Mouse (Mus musculus) limb, embryonic 13.5 days (tissue): ENCODE results near the gene Rims1. TPM values are rescaled to one million over a fixed set of nuclear protein-coding genes. Genes with fewer than 3 reads are reported as not detected.
A peak's percentile ranks its signal among the peaks of the same experiment; 100 is the strongest.

Source experiments
- ATAC-seq: fragments of 200-750 bp; cut with Nextera tagmentation; 2 replicates; pipeline ENCODE4 v1.8.0; 2017; ENCODE audit warnings: low read depth, moderate number of reproducible peaks, moderate TSS enrichment; ENCODE audit not compliant: low FRiP score
- H3K27ac ChIP-seq: fragments of 300-500 bp; sonication (generic); 2 replicates; pipeline ENCODE4 v1.5.1; 2015; ENCODE audit warnings: inconsistent platforms, mild to moderate bottlenecking, moderate library complexity
- H3K27me3 ChIP-seq: fragments of 300-500 bp; sonication (generic); 2 replicates; pipeline ENCODE4 v1.6.1; 2015; ENCODE audit warnings: mild to moderate bottlenecking, inconsistent platforms
- H3K36me3 ChIP-seq: fragments of 300-500 bp; sonication (generic); 2 replicates; pipeline ENCODE4 v1.6.1; 2015; ENCODE audit warnings: inconsistent platforms, mild to moderate bottlenecking, moderate library complexity
- H3K4me1 ChIP-seq: fragments of 300-500 bp; sonication (generic); 2 replicates; pipeline ENCODE4 v1.6.1; 2015; ENCODE audit warnings: inconsistent platforms
- H3K4me2 ChIP-seq: fragments of 300-500 bp; sonication (generic); replicated peaks from 2 replicates; pipeline ENCODE4 v1.6.1; 2015; ENCODE audit warnings: inconsistent platforms, mild to moderate bottlenecking, moderate library complexity
- H3K4me3 ChIP-seq: fragments of 300-500 bp; sonication (generic); 2 replicates; pipeline ENCODE4 v1.5.1; 2015; ENCODE audit warnings: moderate library complexity, mild to moderate bottlenecking, inconsistent platforms
- H3K9ac ChIP-seq: fragments of 300-500 bp; sonication (generic); 2 replicates; pipeline ENCODE4 v1.6.1; 2015; ENCODE audit warnings: mild to moderate bottlenecking, inconsistent platforms
- H3K9me3 ChIP-seq: fragments of 300-500 bp; sonication (generic); 2 replicates; pipeline ENCODE4 v1.6.1; 2016; ENCODE audit warnings: inconsistent platforms
- WGBS: fragments of 180-500 bp; shearing (Covaris S2); methylation state at CpG from one replicate; pipeline ENCODE4 v1.1.7; 2015; 5-methylcytosine and 5-hydroxymethylcytosine counted together
- polyA plus RNA-seq: library from polyadenylated mRNA; unstranded; fragments of >200 nt; fragmentation: Nextera tagmentation; extraction: Ambion mirVana; gene quantifications from 2 replicates; pipeline ENCODE4 v1.2.1, GENCODE M21; 2015

The Rims1 gene
- polyA plus RNA-seq, 1 experiment from 2014 or later, result 1.2 TPM

GRCm38 (mm10) chr1:22627013-22627412 is 178.8 kb downstream of the Rims1 start:
- 22% methylated on average over 5 of the region's 5 CpGs for WGBS
- Histone ChIP-seq H3K27me3 (no peaks in the 10 kb centered on the region; the same call in 1 of the 2 replicates), H3K4me1 (peaks cover 5% of the 10 kb centered on the region; the same call in 1 of the 2 replicates), H3K9ac (no peak overlapping the region), H3K4me2 (no peak overlapping the region), H3K27ac (no peak overlapping the region), H3K9me3 (no peaks in the 10 kb centered on the region), H3K4me3 (no peak overlapping the region), H3K36me3 (no peaks in the 10 kb centered on the region)
- ATAC-seq, result no peak

DNA sequence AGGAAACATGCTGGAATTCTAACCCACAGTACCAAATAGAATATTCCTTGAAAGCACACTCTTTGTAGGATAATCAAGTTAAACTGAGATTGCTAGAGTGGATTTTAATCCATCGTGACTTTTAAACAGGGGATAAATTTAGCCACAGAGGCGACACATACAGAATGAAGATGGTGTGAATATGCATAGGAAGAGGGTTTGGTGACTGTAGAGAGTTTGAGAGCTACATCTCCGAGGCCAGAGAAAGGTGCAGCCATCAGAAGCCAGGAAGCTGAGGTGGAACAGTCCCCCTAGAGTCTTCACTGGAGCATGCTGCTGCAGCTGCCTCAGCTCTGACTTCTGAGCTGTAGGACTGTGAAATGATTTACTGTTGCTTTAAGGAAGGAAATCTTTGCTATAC is 179.5 kb downstream of the Rims1 start:
- peaks cover 5% of the 10 kb centered on the region; the same call in 1 of the 2 replicates for H3K4me1 ChIP-seq
- no peak overlapping the region for H3K9ac ChIP-seq
- ATAC-seq, result no peak

DNA sequence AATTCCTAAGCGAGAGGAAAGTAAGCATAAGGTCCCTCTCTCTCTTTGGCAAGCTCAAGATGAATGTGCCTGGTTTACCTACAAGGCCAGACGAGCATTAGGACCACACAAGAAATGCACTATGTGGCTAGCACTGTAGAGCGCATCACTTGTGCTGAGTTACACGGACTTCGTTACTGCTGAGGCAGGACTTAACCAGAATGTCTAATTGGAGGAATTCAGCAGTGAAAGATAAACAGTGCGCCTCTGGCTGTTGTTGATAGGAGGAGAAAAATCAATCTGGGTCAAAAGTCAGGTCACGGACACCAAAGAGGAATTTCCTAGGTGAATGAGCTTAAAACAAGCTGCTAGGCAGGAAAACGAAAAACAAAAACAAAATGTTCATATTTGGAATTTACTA is 185.0 kb downstream of the Rims1 start:
- Histone ChIP-seq H3K4me3 (no peak overlapping the region), H3K27ac (no peak overlapping the region), H3K4me1 (no peaks in the 10 kb centered on the region), H3K27me3 (no peaks in the 10 kb centered on the region), H3K4me2 (no peak overlapping the region), H3K9me3 (no peaks in the 10 kb centered on the region), H3K9ac (no peak overlapping the region), H3K36me3 (no peaks in the 10 kb centered on the region)
- WGBS, result 76% methylated on average over 8 of the region's 8 CpGs
- ATAC-seq, result no peak

More for the DNA sequence above, 179.5 kb downstream of the Rims1 start:
- WGBS, result 74% methylated on average over 3 of the region's 3 CpGs
- Histone ChIP-seq H3K4me3 (no peak overlapping the region), H3K9me3 (no peaks in the 10 kb centered on the region), H3K4me2 (no peak overlapping the region), H3K27ac (no peak overlapping the region), H3K36me3 (no peaks in the 10 kb centered on the region), H3K27me3 (no peaks in the 10 kb centered on the region; the same call in 1 of the 2 replicates)

GRCm38 (mm10) chr1:22615601-22616000 is 190.2 kb downstream of the Rims1 start:
- Histone ChIP-seq H3K9ac (no peak overlapping the region), H3K4me1 (no peaks in the 10 kb centered on the region), H3K4me3 (no peak overlapping the region), H3K27me3 (no peaks in the 10 kb centered on the region), H3K36me3 (no peaks in the 10 kb centered on the region), H3K27ac (no peak overlapping the region), H3K9me3 (no peaks in the 10 kb centered on the region), H3K4me2 (no peak overlapping the region)
- 82% methylated on average over 4 of the region's 4 CpGs for WGBS
- ATAC-seq, result no peak

DNA sequence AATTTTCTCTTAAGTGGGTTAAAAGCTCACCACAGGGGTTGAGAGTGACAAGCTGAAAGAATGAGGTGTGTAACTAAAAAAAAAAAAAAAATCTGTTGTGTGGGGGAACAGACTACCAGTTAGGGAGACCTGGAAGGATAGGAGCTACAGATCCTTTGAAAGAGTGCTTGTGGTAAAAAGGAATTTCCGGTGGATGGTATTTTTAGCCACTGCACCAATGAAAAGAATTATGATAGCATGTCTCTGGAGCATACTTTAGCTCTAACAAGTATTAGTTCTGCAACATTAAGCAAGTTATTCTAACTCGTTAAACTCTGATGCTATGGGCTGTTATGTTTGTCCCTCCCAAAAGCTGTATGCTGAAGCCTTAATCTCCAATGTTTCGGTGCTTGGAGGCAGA is 192.2 kb downstream of the Rims1 start:
- ATAC-seq, result no peak
- H3K27ac ChIP-seq, result no peak overlapping the region
- H3K9me3 ChIP-seq, result no peaks in the 10 kb centered on the region
- no peaks in the 10 kb centered on the region for H3K27me3 ChIP-seq
- H3K9ac ChIP-seq, result no peak overlapping the region
- WGBS, result 69% methylated on average over 3 of the region's 3 CpGs
- no peaks in the 10 kb centered on the region for H3K4me1 ChIP-seq
- no peaks in the 10 kb centered on the region for H3K36me3 ChIP-seq
- no peak overlapping the region for H3K4me3 ChIP-seq
- no peak overlapping the region for H3K4me2 ChIP-seq

DNA sequence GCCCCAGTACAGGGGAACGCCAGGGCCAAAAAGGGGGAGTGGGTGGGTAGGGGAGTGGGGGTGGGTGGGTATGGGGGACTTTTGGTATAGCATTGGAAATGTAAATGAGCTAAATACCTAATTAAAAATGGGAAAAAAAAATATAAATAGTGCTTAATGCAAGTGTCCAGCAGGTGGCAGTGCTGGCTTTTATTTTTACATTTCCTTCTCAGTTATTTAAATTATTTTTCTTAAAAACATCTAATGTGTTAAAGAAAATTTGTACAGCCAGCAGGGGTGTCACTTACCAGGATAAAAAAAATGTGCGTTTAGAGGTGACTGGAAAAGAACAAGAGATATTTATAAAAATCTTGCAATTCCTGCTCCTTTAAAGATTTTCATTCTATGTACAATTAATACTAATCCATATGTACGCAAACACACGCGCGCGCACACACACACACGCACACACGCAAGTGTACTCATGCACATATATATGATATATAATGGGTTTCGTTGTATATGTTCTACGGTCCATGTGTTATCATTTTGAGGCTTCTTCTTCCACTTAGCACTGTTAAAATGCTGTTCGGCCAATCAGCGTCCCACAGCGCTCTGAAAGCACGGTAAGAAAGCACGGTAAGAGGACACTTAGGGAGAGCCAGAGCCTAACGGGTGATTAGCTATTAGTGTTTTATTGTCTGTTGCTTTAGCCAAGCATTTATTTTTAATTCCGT is 201.3 kb downstream of the Rims1 start:
- no peak overlapping the region for H3K4me2 ChIP-seq
- H3K36me3 ChIP-seq, result no peaks in the 10 kb centered on the region
- no peak for ATAC-seq
- H3K9ac ChIP-seq, result no peak overlapping the region
- H3K4me3 ChIP-seq, result no peak overlapping the region
- no peak overlapping the region for H3K27ac ChIP-seq
- H3K27me3 ChIP-seq, result no peaks in the 10 kb centered on the region
- H3K4me1 ChIP-seq, result no peaks in the 10 kb centered on the region
- WGBS, result 67% methylated on average over 18 of the region's 18 CpGs
- H3K9me3 ChIP-seq, result no peaks in the 10 kb centered on the region

DNA sequence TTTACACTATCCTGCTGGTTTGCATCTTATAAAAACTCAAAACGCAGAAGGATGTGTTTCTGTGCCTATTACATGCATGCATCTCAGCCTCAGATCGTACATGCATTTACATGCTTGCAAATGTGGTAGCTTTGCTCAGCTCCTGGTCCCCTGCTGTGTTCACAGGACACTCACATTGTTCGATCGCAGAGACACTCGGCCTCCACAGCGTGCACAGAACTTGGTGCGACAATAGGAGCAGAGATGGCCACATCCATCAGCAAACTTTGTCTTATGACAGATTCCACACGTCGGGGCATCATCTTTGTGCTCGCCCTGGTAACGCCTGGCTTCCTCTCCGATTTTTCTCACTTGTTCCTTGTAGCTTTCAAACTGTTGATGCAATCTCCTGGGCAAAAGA is 209.6 kb downstream of the Rims1 start:
- ATAC-seq, result no peak
- 82% methylated on average over 12 of the region's 12 CpGs for WGBS
- no peak overlapping the region for H3K4me3 ChIP-seq
- no peaks in the 10 kb centered on the region for H3K36me3 ChIP-seq
- no peak overlapping the region for H3K9ac ChIP-seq
- H3K27me3 ChIP-seq, result no peaks in the 10 kb centered on the region
- no peak overlapping the region for H3K27ac ChIP-seq
- no peaks in the 10 kb centered on the region for H3K4me1 ChIP-seq
- H3K9me3 ChIP-seq, result no peaks in the 10 kb centered on the region
- H3K4me2 ChIP-seq, result no peak overlapping the region

DNA sequence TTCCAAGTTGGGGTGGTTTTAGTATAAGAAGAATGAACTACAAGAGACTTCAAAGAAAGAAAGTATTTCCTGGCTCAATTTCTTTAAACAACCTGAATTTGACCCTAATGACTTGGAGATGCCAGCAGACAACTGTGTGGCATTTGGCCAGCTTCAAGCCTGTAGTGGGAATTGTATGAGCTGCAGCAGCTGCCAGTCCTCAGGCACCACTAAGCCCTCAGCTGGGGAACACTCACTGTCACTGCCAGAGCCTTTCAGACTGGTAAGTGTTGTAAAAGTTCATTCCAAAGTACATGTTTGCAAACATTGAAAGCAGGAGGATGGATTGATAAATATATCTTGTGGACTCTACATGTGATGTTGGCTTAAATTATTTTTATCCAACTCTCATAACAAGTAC is 211.0 kb downstream of the Rims1 start:
- H3K27ac ChIP-seq, result no peak overlapping the region
- H3K9ac ChIP-seq, result no peak overlapping the region
- H3K4me3 ChIP-seq, result no peak overlapping the region
- ATAC-seq, result 0 out of 2 replicates have a peak, but pooled peaks have one; percentile 57
- H3K36me3 ChIP-seq, result no peaks in the 10 kb centered on the region
- no peaks in the 10 kb centered on the region for H3K4me1 ChIP-seq
- no peaks in the 10 kb centered on the region for H3K27me3 ChIP-seq
- H3K9me3 ChIP-seq, result no peaks in the 10 kb centered on the region
- H3K4me2 ChIP-seq, result no peak overlapping the region

- 82% methylated on average over 6 of the region's 7 CpGs for WGBS
- Histone ChIP-seq H3K9me3 (no peaks in the 10 kb centered on the region), H3K27ac (no peak overlapping the region), H3K4me2 (no peak overlapping the region), H3K9ac (no peak overlapping the region), H3K36me3 (no peaks in the 10 kb centered on the region), H3K27me3 (no peaks in the 10 kb centered on the region), H3K4me1 (no peaks in the 10 kb centered on the region), H3K4me3 (no peak overlapping the region)
- no peak for ATAC-seq
Observed at GRCm38 (mm10) chr1:22587859-22588383, 217.9 kb downstream of the Rims1 start.

DNA sequence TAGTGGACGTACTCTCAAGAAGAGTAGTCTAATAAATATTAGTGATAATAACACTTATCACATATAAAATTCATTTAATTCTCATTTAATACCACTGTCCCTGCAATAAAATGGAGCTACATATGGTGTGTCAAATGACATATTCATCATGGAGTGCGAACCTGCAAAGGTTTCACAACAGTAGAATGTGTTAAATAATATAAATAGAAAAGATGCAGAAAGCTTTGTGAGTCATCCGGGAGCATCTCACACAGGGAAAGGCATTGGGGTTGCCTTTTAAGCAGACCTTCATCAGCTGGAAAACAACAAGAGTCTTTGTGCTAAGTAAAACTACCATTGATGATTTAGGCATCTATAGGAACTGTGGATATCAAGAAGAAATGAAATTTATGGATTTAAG is 220.2 kb downstream of the Rims1 start:
- 85% methylated on average over 3 of the region's 3 CpGs for WGBS
- H3K4me3 ChIP-seq, result no peak overlapping the region
- H3K9ac ChIP-seq, result no peak overlapping the region
- no peak for ATAC-seq
- H3K27me3 ChIP-seq, result no peaks in the 10 kb centered on the region
- no peaks in the 10 kb centered on the region for H3K9me3 ChIP-seq
- H3K4me2 ChIP-seq, result no peak overlapping the region
- no peak overlapping the region for H3K27ac ChIP-seq
- H3K36me3 ChIP-seq, result no peaks in the 10 kb centered on the region
- no peaks in the 10 kb centered on the region for H3K4me1 ChIP-seq

DNA sequence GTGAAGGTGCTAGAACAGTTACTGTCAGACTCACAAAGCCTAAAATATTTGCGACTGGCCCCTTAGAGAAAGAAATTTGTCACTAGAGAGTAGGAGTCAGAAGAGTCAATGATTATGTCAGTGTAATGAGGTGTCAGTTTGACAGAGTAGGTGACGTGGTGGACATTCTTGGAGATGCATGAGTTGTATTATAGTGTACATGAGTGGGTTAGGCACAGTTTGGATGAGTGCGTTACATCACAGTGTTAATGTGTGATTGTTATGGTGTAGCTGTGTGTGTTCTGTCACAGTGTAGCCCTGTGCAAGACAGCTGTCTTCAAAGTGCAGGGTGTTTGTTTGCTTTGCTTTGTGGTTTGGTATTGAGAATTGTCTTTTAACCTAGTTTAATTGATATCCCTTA is 226.3 kb downstream of the Rims1 start:
- 75% methylated on average over 3 of the region's 3 CpGs for whole genome bisulfite sequencing
- ATAC-seq, result no peak

DNA sequence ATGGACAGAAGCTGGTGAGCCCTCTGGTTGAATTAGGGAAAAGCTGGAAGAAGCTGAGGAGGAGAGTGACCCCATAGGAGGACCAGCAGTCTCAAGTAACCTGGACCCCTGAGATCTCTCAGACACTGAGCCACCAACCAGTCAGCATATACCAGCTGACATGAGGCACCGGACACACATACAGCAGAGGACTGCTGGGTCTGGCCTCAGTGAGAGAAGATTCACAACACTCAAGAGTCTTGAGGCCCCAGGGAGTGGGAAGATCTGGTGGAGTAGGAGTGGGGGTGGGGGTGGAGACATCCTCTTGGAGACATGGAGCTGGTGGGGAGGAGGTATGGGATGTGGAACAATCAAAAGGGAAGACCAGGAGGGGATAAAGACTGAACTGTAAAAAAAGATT is 233.1 kb downstream of the Rims1 start:
- Histone ChIP-seq H3K4me1 (no peaks in the 10 kb centered on the region), H3K9me3 (no peaks in the 10 kb centered on the region), H3K27me3 (no peaks in the 10 kb centered on the region), H3K4me3 (no peak overlapping the region), H3K27ac (no peak overlapping the region), H3K36me3 (no peaks in the 10 kb centered on the region), H3K9ac (no peak overlapping the region), H3K4me2 (no peak overlapping the region)
- no peak for ATAC-seq
- WGBS, result 83% methylated on average over 1 of the region's 1 CpGs

More for the DNA sequence above, 226.3 kb downstream of the Rims1 start:
- no peak overlapping the region for H3K27ac ChIP-seq
- H3K9me3 ChIP-seq, result no peaks in the 10 kb centered on the region
- H3K4me1 ChIP-seq, result no peaks in the 10 kb centered on the region
- no peak overlapping the region for H3K4me3 ChIP-seq
- no peaks in the 10 kb centered on the region for H3K27me3 ChIP-seq
- no peak overlapping the region for H3K4me2 ChIP-seq
- H3K36me3 ChIP-seq, result no peaks in the 10 kb centered on the region
- no peak overlapping the region for H3K9ac ChIP-seq

GRCm38 (mm10) chr1:22546273-22546672 is 259.5 kb downstream of the Rims1 start:
- Histone ChIP-seq H3K9me3 (no peaks in the 10 kb centered on the region), H3K27ac (no peak overlapping the region), H3K27me3 (no peaks in the 10 kb centered on the region), H3K4me2 (no peak overlapping the region), H3K9ac (no peak overlapping the region), H3K4me3 (no peak overlapping the region), H3K36me3 (no peaks in the 10 kb centered on the region), H3K4me1 (no peaks in the 10 kb centered on the region)
- 86% methylated on average over 1 of the region's 1 CpGs for WGBS
- ATAC-seq, result no peak
